Mouse (Mus musculus): ENCODE data around the gene Flvcr2. TPM values are rescaled to one million over a fixed set of nuclear protein-coding genes. Genes with fewer than 3 reads are reported as not detected.

Flvcr2 gene
- polyA plus RNA-seq, 1 experiment = 0.74 TPM

- H3K36me3 ChIP-seq (ENCODE audit: control insufficient read depth, insufficient read depth) = peaks cover 35% of the 10 kb centered on the region
- TF ChIP-seq REST (IDR thresholded peaks at IDR 0.05; ENCODE audit: insufficient read depth, insufficient read length) (no peak), SRF (IDR thresholded peaks at IDR 0.05; ENCODE audit: control insufficient read depth, insufficient read length, low read depth) (no peak), USF1 (IDR thresholded peaks at IDR 0.05; ENCODE audit: low read depth) (no peak), E2F4 (IDR thresholded peaks at IDR 0.05; ENCODE audit: insufficient read depth) (no peak), TCF12 (IDR thresholded peaks at IDR 0.05; ENCODE audit: insufficient read depth, poor library complexity, severe bottlenecking) (no peak), POLR2A (IDR thresholded peaks at IDR 0.05; ENCODE audit: insufficient read length, low read depth) (no peak), CEBPB (IDR thresholded peaks at IDR 0.05; ENCODE audit: insufficient read depth, poor library complexity, severe bottlenecking) (no peak)
- no peak overlapping the region for H3ac ChIP-seq (ENCODE audit: control insufficient read depth, insufficient read length)
- H3K4me2 ChIP-seq (ENCODE audit: low read depth) = no peak overlapping the region
- H3K4me3 ChIP-seq = peak overlapping the region; percentile 74
- H3K27me3 ChIP-seq (ENCODE audit: control insufficient read depth, insufficient read depth, insufficient read length) = no peaks in the 10 kb centered on the region
- H3K79me2 ChIP-seq (ENCODE audit: control insufficient read depth, insufficient read depth) = peaks cover 39% of the 10 kb centered on the region
Observed at GRCm38 (mm10) chr12:85822051-85822450, 75.7 kb downstream of the Flvcr2 start.

- Histone ChIP-seq H3K4me3 (peak within 1 kb of the TSS; percentile 74), H3ac (ENCODE audit: control insufficient read depth, insufficient read length) (peak within 1 kb of the TSS; percentile 70), H3K27me3 (ENCODE audit: control insufficient read depth, insufficient read depth, insufficient read length) (no peaks in the 10 kb centered on the region), H3K36me3 (ENCODE audit: control insufficient read depth, insufficient read depth) (peaks cover 25% of the 10 kb centered on the region), H3K79me2 (ENCODE audit: control insufficient read depth, insufficient read depth) (peaks cover 39% of the 10 kb centered on the region), H3K4me2 (ENCODE audit: low read depth) (peak within 1 kb of the TSS; percentile 98)
- TF ChIP-seq POLR2AphosphoS2 (IDR thresholded peaks at IDR 0.05; ENCODE audit: insufficient read length, low read depth) (no peak), MYOG (IDR thresholded peaks at IDR 0.05; ENCODE audit: control insufficient read depth in 1 of 3, insufficient read depth in 1 of 3, insufficient read length in 2 of 3, low read depth in 2 of 3) (peak in 2 of 3 experiments; percentile 67 to 80), TCF3 (IDR thresholded peaks at IDR 0.05; ENCODE audit: insufficient read length, low read depth) (no peak), USF1 (IDR thresholded peaks at IDR 0.05; ENCODE audit: low read depth) (no peak), TCF12 (IDR thresholded peaks at IDR 0.05; ENCODE audit: insufficient read depth, poor library complexity, severe bottlenecking) (no peak), E2F4 (IDR thresholded peaks at IDR 0.05; ENCODE audit: insufficient read depth) (peak; percentile 82), POLR2A (IDR thresholded peaks at IDR 0.05; ENCODE audit: insufficient read length, low read depth) (peak; percentile 41), CEBPB (IDR thresholded peaks at IDR 0.05; ENCODE audit: insufficient read depth, poor library complexity, severe bottlenecking) (no peak), MYOD1 (IDR thresholded peaks at IDR 0.05; ENCODE audit: control insufficient read depth in 1 of 3, insufficient read length in 2 of 3, low read depth in 2 of 3) (peak in 2 of 3 experiments; percentile 13 to 70), MAX (IDR thresholded peaks at IDR 0.05; ENCODE audit: low read depth) (no peak), REST (IDR thresholded peaks at IDR 0.05; ENCODE audit: insufficient read depth, insufficient read length) (no peak), SRF (IDR thresholded peaks at IDR 0.05; ENCODE audit: control insufficient read depth, insufficient read length, low read depth) (peak; percentile 68)
Observed at GRCm38 (mm10) chr12:85824438-85825264, 78.3 kb downstream of the Flvcr2 start, which contains the start of the genes Erg28 and Ttll5. Gene Erg28 (minus strand): TSS chr12:85824550. Gene Ttll5 (plus strand): TSS chr12:85824659.

GRCm38 (mm10) chr12:85825361-85825760 lies 79.0 kb downstream of the Flvcr2 start:
- H3K4me2 ChIP-seq (ENCODE audit: low read depth) = peak overlapping the region; percentile 98
- no peak for TF ChIP-seq MYOD1 (IDR thresholded peaks at IDR 0.05; ENCODE audit: control insufficient read depth in 1 of 3, insufficient read length in 2 of 3, low read depth in 2 of 3)
- no peak for TF ChIP-seq POLR2AphosphoS2 (IDR thresholded peaks at IDR 0.05; ENCODE audit: insufficient read length, low read depth)
- TF ChIP-seq POLR2A (IDR thresholded peaks at IDR 0.05; ENCODE audit: insufficient read length, low read depth) = no peak
- TF ChIP-seq TCF3 (IDR thresholded peaks at IDR 0.05; ENCODE audit: insufficient read length, low read depth) = no peak
- no peak for TF ChIP-seq MYOG (IDR thresholded peaks at IDR 0.05; ENCODE audit: control insufficient read depth in 1 of 3, insufficient read depth in 1 of 3, insufficient read length in 2 of 3, low read depth in 2 of 3)

GRCm38 (mm10) chr12:85825822-85826221 lies 79.5 kb downstream of the Flvcr2 start:
- Histone ChIP-seq H3ac (ENCODE audit: control insufficient read depth, insufficient read length) (no peak overlapping the region), H3K4me2 (ENCODE audit: low read depth) (peak overlapping the region; percentile 98), H3K36me3 (ENCODE audit: control insufficient read depth, insufficient read depth) (peaks cover 24% of the 10 kb centered on the region), H3K27me3 (ENCODE audit: control insufficient read depth, insufficient read depth, insufficient read length) (no peaks in the 10 kb centered on the region), H3K4me3 (peak overlapping the region; percentile 74), H3K79me2 (ENCODE audit: control insufficient read depth, insufficient read depth) (peaks cover 39% of the 10 kb centered on the region)
- TF ChIP-seq MYOG (IDR thresholded peaks at IDR 0.05; ENCODE audit: control insufficient read depth in 1 of 3, insufficient read depth in 1 of 3, insufficient read length in 2 of 3, low read depth in 2 of 3) (no peak), USF1 (IDR thresholded peaks at IDR 0.05; ENCODE audit: low read depth) (no peak), MAX (IDR thresholded peaks at IDR 0.05; ENCODE audit: low read depth) (no peak), CEBPB (IDR thresholded peaks at IDR 0.05; ENCODE audit: insufficient read depth, poor library complexity, severe bottlenecking) (no peak), SRF (IDR thresholded peaks at IDR 0.05; ENCODE audit: control insufficient read depth, insufficient read length, low read depth) (no peak), REST (IDR thresholded peaks at IDR 0.05; ENCODE audit: insufficient read depth, insufficient read length) (no peak), E2F4 (IDR thresholded peaks at IDR 0.05; ENCODE audit: insufficient read depth) (no peak), TCF3 (IDR thresholded peaks at IDR 0.05; ENCODE audit: insufficient read length, low read depth) (no peak), MYOD1 (IDR thresholded peaks at IDR 0.05; ENCODE audit: control insufficient read depth in 1 of 3, insufficient read length in 2 of 3, low read depth in 2 of 3) (no peak), TCF12 (IDR thresholded peaks at IDR 0.05; ENCODE audit: insufficient read depth, poor library complexity, severe bottlenecking) (no peak), POLR2AphosphoS2 (IDR thresholded peaks at IDR 0.05; ENCODE audit: insufficient read length, low read depth) (no peak), POLR2A (IDR thresholded peaks at IDR 0.05; ENCODE audit: insufficient read length, low read depth) (no peak)

More at GRCm38 (mm10) chr12:85825361-85825760, 79.0 kb downstream of the Flvcr2 start:
- Histone ChIP-seq H3K27me3 (ENCODE audit: control insufficient read depth, insufficient read depth, insufficient read length) (no peaks in the 10 kb centered on the region), H3K4me3 (peak overlapping the region; percentile 74), H3ac (ENCODE audit: control insufficient read depth, insufficient read length) (peak overlapping the region; percentile 70), H3K79me2 (ENCODE audit: control insufficient read depth, insufficient read depth) (peaks cover 39% of the 10 kb centered on the region), H3K36me3 (ENCODE audit: control insufficient read depth, insufficient read depth) (peaks cover 25% of the 10 kb centered on the region)
